Mouse (Mus musculus) spleen, adult 18-20 months (tissue): ENCODE data around the gene Rap1b.

Experiments
- DNase-seq, 2 experiments: peaks; one replicate each; pipeline ENCODE4 v3.0.0; 2022; ENCODE audit warnings: mixed read lengths in 2 of 2

Rap1b gene

GRCm38 (mm10) chr10:117811555-117811954 lies 34.3 kb downstream of the Rap1b start:
- no peak for DNase-seq

GRCm38 (mm10) chr10:117810506-117810905 lies 35.3 kb downstream of the Rap1b start:
- no peak for DNase-seq

GRCm38 (mm10) chr10:117808068-117808467 lies 37.8 kb downstream of the Rap1b start:
- peak; percentile 52 to 56 for DNase-seq

GRCm38 (mm10) chr10:117805919-117806318 lies 39.9 kb downstream of the Rap1b start:
- DNase-seq = no peak

DNA sequence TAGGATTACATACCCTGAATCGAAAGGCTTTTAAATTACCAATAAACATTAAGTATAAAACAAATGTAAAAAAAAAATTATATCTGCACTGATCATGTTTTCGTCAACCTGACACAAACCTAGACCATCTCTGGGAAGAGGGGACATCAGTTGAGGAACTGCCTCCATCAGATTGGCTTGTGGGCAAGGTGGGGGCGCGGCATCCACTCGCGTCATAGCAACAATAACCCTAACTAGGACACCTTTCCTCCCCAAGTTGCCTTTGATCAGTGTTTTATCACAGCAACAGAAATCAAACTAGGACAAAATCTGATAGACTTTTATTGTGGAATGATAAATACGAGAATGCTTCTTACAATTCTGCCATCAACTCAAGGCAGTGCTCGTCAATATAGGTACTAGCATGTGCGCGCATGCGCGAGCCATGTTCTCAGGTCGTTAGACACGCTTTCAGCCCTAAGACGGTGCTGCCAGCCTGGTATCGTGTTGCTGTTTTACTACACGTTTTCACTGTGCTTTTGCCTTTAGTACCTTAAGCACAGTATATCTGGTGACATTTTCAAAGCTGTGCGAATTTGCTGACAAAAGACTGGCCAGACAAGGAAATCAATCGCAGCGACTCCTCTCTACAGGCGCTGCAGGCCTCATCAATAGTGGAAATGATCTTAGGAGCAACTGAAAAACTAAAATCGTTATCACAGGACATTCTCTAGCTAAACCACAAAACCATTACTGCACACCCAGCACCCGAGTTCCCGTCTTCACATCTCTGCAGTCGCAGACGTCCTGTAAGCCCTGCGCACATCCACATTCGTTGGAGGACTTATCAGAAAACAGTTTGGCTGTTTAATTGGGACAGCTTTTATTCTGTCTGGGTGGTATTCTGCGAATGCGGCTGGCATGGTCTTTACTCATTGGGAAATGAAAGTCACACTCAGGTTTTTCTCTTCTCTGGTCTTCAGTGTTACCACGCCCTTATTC lies 41.7 kb downstream of the Rap1b start:
- DNase-seq = no peak

DNA sequence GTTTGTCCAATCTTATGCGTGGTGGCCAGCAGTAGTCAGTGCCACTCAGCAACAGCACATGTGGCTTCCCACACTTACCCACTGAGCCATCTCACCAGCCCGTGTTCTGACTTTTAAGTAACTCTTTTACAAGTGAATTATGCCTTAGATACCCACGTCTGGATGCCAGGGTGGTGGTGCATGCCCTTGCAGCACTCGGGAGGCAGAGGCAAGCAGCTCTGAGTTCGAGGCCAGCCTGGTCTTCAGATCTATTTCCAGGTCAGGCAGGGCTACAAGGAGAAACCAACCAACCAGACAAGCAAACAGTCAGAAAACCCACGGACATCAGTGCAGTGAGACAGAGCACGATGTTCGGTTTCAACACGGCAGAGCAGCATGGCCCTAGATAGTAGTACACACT lies 43.9 kb downstream of the Rap1b start:
- no peak for DNase-seq

DNA sequence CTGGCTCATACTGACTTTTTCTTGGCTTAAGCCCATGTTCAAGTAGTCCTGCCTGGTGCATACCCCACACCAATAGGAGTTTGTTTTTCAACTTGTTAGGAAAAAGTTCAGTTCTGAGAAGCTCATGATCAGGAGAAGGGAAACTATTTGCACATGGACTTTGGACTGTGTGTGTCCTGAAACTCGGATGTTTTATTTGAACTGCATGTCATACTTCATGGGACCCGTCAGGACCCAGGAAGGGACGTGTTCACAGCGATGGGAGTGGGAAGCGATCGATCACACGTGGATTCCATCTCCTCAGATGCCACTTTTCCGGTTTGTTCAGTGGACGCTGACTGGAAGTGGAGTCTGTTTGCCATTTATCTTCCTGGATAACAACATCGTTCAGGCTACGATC lies 46.0 kb downstream of the Rap1b start:
- no peak for DNase-seq

DNA sequence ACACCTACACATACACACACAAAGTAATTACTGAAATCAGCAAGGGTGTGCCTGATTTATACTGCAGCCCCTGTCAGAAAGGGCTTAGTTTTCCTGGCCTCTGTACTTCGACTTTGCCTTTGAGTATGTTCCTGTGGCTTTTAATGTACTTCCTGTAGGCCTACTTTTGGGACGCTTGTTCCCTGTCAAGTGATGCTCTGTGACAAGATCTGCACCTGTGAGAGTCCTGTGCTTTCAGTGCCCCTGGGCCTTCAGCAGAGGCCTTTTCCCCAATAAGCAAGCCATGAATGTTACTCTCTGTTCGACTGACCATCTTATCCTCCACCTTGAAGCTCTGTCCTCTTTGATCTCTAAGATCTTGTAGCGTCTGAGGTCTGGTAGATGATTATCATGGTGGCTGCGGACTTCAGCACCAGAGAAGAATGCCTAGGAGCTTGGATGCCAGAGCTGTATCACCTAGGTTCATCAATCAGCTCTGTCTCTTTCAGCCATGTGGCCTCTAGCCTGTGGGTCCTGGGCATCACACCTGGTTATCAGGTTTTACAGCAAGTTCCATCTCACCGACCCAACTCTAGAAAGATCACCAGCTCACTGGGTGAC lies 47.3 kb downstream of the Rap1b start:
- no peak for DNase-seq

GRCm38 (mm10) chr10:117797684-117798083 lies 48.2 kb downstream of the Rap1b start:
- no peak for DNase-seq

DNA sequence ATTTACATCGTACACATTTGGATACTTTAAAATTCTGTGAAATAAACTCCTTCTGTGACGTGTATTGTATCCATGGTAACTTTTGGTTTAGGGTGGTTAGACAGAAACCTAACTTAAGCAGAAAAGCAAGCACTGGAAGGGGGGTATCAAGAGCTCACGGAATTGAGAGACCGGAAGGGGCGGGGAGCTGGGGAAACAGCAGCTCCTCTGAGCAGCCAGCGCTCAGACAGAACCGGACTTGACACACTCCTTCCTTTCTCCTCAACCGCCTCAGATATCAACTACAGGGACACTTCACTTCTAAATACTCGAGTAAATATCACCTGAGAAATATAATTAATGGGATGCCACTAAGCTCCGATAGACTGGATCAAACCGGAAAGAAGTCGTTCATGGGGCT lies 48.7 kb downstream of the Rap1b start:
- DNase-seq = no peak

- no peak for DNase-seq
These were observed 49.7 kb downstream of the Rap1b start for GRCm38 (mm10) chr10:117796181-117796580.

DNA sequence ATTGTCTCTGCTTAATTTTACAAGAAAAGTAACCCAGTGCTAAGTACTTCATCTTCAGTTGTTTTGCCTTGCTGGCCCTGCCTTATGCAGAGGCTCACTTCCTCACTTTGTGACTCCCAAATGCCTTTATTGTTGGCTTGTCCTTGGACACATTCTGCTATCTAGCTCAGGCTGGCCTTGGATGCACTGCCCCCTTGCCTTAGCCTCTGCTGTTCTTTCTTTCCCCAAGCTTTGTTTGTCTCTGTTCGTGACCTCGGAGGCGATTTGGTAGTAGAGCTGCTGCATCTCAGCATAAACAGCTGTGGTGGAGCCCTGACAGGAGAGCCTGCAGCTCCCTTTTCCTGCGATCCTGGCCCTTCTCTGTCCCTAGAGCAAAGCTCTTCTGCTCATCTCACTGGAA lies 50.6 kb downstream of the Rap1b start:
- no peak for DNase-seq

DNA sequence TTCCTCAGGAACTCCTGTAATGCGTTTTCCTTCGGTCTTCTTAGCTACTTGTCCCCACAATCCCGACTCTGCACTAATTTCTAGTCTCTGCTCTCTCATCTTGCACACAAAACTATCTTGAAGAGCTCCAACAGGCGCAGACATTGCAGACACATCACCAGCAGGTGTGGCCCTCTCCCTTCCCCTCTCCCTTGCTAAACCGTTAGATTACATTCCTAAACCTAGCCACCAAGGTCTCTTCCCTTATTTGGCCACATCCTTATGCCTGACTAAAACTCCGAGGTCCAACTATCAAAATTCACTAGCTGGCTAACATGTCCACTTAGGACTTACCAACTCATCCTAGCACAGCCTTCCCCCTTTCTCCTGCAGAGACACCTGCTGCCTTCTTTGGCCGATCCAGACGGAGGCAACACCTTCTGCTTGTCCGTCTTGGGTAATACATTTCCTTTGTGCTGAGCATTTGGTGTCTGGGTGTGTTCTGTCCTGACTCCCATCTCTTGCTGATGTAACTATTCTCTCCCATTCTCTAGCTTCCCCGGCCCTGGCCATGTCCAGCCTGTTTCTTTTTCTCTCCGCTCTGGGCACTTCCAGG lies 52.3 kb downstream of the Rap1b start:
- DNase-seq = no peak

- DNase-seq = peak; percentile 100
These were observed 53.4 kb downstream of the Rap1b start, which contains the start of gene Nup107 for GRCm38 (mm10) chr10:117792141-117793091. Nup107 (minus strand) TSS chr10:117792705.

DNA sequence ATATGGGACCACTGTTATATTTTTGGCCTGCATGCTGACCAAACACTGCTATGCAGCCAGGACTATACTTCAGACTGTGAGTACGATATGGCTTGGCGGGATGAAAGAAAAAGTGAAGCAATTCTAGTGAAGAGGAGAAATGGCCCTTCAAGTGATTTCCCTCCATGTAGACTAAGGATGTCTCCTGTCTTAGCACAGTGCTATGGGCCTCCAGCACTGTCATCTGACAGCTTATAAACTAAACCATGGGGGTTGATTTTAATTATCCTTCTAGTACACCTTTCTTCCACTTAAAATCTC lies 54.7 kb downstream of the Rap1b start:
- DNase-seq = no peak

- DNase-seq = no peak
These were observed 55.2 kb downstream of the Rap1b start for GRCm38 (mm10) chr10:117790421-117791170.

DNA sequence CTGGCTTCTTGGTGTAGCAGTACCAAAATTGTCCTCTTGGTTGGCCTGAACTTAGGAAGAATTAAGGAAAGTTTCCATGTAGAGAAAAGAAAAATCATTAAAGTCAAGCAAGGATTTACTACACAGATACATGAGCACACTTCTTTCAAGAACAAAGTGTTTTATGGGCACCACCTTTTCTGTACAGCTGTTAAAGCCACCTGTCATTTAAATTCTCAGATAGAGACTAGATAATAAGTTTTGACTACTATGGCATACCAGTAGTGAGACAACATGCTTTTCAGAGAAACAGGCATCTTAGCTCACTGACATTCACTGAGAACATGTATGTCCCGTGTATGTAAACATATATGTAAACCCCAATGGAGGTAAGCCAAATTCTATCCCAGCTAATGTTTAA lies 55.8 kb downstream of the Rap1b start:
- DNase-seq = no peak

DNA sequence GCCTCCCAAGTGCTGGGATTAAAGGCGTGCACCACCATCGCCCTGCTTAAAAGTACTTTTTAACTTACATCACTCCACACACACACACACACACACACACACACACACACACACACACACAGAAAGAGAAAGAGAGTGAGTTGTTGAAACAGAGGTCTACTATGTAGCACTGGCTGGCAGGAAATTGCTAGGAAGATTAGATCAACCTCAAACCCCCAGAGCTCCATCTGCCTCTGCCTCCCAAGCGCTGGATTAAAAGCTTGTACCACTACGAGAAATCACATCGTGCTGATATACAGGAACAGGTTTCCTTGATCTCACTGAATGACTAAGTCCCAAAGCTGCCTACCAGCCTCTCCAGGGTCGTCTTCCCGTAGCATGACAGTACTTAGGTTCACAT lies 61.2 kb downstream of the Rap1b start:
- DNase-seq = no peak

DNA sequence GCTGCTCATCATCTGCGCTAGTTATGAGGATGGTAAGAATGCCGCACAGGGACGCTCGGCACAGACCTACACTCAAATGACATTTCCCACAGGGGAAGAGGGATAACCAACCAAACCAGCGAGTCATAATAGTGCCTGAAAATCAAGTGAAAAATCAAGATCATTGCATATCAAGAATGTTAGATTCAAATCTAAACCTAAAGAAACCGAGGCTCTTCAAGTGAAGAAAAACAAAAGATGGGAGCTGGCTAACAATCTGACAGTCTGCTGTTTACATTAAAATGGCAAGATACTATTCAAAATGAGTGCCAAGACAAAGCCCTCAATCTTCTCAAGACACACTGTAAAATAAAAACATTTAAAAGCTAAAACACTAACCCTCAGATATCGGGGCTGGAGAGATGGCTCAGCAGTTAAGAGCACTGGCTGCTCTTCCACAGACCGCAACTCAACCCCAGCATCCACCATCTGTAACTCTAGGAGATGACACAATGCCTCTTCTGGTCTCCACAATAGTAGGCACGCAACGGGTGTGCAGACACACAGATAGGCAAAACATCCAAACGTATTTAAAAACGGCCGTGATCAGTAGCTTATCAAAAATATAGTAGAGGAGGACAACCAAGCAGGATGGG lies 61.9 kb downstream of the Rap1b start:
- no peak for DNase-seq

GRCm38 (mm10) chr10:117782491-117783260 lies 63.2 kb downstream of the Rap1b start:
- DNase-seq = no peak

DNA sequence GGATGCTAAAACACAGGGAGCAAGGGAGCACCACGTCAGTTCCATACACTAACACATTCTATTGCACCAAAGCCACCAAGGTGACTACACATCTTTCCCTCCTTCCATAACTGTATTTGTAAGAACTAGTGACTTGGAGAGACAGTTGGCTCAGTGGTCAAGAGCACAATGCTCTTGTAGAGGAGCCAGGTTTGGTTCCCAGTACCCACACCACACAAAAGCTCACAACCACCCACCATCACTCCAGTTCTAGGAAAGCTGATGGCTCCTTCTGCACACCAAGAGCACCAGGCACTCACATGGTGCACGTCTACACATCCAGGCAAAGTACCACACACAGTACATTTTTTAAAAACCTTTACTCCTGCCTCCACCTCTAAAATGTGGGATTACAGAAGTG lies 63.8 kb downstream of the Rap1b start:
- no peak for DNase-seq
